Mouse (Mus musculus): ENCODE results near the gene Mrps5.
A peak's percentile ranks its signal among the peaks of the same experiment; 100 is the strongest.
"Not testable (repeated sequence)": the region's sequence is repeated elsewhere in the genome, so short reads cannot be mapped to it uniquely, and the experiment has no call there.

Mrps5 gene

GRCm38 (mm10) chr2:127586694-127587513 lies at the start of gene Mrps5, which contains the start of gene Zfp661:
Gene Mrps5, plus strand, starts transcription at chr2:127587222.
Gene Zfp661, minus strand, starts transcription at chr2:127587094.
- DNase-seq (ENCODE audit: low spot score), result peak; percentile 75

- DNase-seq (ENCODE audit: low spot score), result peak; percentile 73
Measured at GRCm38 (mm10) chr2:127537548-127537947, 49.5 kb upstream of the Mrps5 start.

GRCm38 (mm10) chr2:127539494-127539893 lies 47.5 kb upstream of the Mrps5 start:
- DNase-seq (ENCODE audit: low spot score), result peak; percentile 28

- DNase-seq (ENCODE audit: low spot score), result peak; percentile 28
Measured at GRCm38 (mm10) chr2:127541185-127541584, 45.8 kb upstream of the Mrps5 start, which contains the start of gene Prom2. Gene Prom2, minus strand, starts transcription at chr2:127541467.

DNA sequence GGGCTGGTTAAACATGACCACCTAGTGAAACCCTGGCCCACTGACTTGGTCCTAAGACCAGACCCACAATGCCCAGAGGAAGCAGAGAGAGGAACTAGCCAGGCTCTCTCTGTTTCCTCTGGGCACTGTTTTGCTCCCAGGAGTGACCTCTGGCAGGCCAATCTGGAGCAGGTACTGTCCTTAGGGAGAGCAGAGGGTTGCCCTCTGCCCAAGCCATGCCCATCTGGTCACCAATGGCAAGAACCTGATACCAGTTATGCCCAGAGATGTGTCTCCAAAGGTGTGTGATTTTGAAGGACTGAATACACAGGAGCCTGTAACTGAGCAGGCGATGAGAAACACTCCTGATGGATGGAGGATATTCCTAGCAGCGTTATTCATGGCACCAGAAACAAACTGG lies 45.3 kb upstream of the Mrps5 start:
- no peak for DNase-seq (ENCODE audit: low spot score)

DNA sequence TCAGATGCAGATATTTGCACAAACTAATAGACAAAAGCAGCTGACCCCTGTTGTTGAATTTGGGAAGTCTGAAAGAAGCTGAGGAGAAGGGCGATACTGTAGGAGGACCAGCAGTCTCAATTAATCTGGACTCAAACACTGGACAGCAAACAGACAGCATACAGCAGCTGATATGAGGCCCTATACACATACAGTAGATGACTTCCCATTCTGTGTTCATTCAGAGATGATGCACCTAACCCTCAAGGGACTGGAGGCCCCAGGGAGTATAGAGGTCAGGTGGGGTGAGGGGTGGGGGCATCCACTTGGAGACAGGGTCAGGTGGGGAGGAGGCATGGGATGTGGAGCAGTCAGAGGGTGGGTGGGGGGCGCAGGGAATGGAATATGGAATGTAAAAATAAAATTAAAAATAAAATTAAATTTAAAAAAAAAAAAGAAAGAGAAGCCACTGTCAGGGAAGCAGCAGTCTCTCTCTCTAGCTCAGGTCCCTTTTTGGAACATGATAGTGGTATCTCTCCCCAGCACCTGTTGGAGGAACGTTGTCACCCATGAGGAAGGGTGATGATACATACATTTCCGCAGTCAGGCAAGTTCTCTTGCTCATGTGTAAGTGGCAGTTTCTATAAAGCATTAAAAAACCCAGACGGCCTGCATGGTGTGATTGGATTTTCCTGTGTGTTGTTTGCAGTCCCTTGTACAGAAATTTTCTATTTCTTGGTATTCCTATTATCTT lies 38.5 kb upstream of the Mrps5 start:
- DNase-seq (ENCODE audit: low spot score), result no peak

- DNase-seq (ENCODE audit: low spot score), result no peak
Measured at GRCm38 (mm10) chr2:127549711-127550110, 37.3 kb upstream of the Mrps5 start.

DNA sequence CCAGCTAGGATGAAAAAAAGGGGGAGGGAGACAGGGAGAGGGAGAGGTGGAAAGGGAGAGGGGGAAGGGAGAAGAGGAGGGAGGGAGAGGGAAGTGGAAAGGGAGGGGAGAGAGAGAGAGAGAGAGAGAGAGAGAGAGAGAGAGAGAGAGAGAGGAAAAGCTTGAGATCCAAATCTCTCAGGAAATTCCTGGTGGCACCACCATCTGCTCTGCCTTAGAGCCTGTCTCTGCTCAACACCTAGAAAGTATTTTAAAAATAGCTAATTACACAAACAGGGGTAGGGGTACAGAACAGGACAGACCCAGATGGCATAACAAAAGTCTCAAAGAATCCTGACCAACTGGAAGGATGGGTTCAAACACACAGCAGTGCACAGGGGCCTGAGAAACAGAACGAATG lies 36.6 kb upstream of the Mrps5 start:
- no peak for DNase-seq (ENCODE audit: low spot score)

DNA sequence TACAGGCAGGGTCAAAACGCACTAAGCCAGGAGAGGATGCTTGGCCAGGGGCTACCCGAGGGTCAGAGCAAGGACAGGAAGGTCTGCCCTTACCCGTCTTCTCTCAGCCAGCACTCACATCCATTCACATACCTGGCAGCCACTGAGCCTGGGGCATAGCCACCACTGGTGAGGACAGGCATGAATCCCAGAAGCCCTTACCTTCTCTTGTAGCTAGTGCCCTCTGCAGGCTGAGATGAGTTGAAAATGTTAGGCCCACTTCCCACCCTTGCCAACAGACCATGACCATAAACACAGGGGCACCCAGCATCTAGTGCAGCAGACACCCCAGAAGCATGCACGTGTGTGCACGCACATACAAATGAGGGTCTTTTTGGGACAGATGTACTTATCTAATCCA lies 35.9 kb upstream of the Mrps5 start:
- DNase-seq (ENCODE audit: low spot score), result peak; percentile 42

- DNase-seq (ENCODE audit: low spot score), result peak; percentile 93
Measured at GRCm38 (mm10) chr2:127559070-127559966, 27.7 kb upstream of the Mrps5 start.

- DNase-seq (ENCODE audit: low spot score), result peak; percentile 43
Measured at GRCm38 (mm10) chr2:127573322-127573721, 13.7 kb upstream of the Mrps5 start.

- DNase-seq (ENCODE audit: low spot score), result peak; percentile 94
Measured at GRCm38 (mm10) chr2:127584436-127584858, 2.6 kb upstream of the Mrps5 start.

GRCm38 (mm10) chr2:127587514-127587844 lies 457 bp downstream of the Mrps5 start:
- DNase-seq (ENCODE audit: low spot score), result no peak

GRCm38 (mm10) chr2:127588897-127589296 lies 1.9 kb downstream of the Mrps5 start:
- DNase-seq (ENCODE audit: low spot score), result no peak

DNA sequence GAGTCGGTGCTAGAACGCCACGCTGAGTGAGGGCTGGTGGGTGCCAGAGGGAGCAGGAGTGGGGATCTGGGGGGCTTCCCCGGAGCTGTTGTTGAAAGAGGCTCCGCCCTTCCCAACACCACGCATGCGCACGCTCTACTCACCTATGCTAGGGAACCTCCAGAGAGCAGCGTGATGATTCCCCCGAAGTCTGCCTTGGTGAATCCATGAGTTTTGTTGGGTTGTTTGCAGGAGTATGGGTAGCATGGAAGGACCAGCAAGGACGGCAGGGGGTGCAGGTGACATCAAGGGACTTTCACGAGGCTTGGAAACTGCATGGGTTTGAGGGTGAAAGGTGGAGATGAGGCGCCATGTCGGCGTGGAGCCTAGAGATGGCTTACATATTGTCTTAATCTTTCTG lies 3.2 kb downstream of the Mrps5 start:
- no peak for DNase-seq (ENCODE audit: low spot score)

DNA sequence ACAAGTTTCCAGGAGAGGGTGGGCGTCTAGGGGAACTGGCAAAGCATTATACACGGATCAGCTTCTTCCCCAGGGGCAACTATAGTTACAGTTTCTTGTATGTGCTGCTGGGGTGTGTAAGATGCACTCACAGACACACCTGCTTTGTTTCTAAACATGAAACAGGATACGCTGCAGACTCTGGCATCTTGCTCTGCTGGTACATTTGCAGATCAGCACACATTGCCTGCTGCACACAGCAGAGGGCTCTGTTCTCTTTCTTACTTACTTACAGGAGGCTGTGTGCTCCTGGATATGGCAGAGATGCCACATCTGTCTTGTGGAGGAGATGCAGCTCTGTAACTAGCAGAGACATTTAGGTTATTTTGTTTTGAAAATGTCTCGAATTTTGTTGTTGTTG lies 3.8 kb downstream of the Mrps5 start:
- peak; percentile 17 for DNase-seq (ENCODE audit: low spot score)

- not testable (repeated sequence) for DNase-seq (ENCODE audit: low spot score)
Measured at GRCm38 (mm10) chr2:127603383-127603782, 16.4 kb downstream of the Mrps5 start.

GRCm38 (mm10) chr2:127605203-127605602 lies 18.2 kb downstream of the Mrps5 start:
- DNase-seq (ENCODE audit: low spot score), result no peak

GRCm38 (mm10) chr2:127608234-127608633 lies 21.2 kb downstream of the Mrps5 start:
- peak; percentile 51 for DNase-seq (ENCODE audit: low spot score)

- DNase-seq (ENCODE audit: low spot score), result no peak
Measured at GRCm38 (mm10) chr2:127608986-127609385, 22.0 kb downstream of the Mrps5 start.

- no peak for DNase-seq (ENCODE audit: low spot score)
Measured at GRCm38 (mm10) chr2:127611386-127611785, 24.4 kb downstream of the Mrps5 start.

- DNase-seq (ENCODE audit: low spot score), result no peak
Measured at GRCm38 (mm10) chr2:127612288-127612687, 25.3 kb downstream of the Mrps5 start.
